Mouse (Mus musculus) erythroblast, embryonic 14.5 days (primary cell): ENCODE results near the gene Pde6g.

Experiments used
- GATA1 ChIP-seq: IDR thresholded peaks from 2 replicates; pipeline ENCODE4 v1.6.1; 2012; ENCODE audit warnings: low read length, inconsistent platforms, mixed read lengths
- TAL1 ChIP-seq: IDR thresholded peaks from 3 replicates; pipeline ENCODE4 v1.6.1; 2012; ENCODE audit warnings: low read length, inconsistent platforms, mixed read lengths

DNA sequence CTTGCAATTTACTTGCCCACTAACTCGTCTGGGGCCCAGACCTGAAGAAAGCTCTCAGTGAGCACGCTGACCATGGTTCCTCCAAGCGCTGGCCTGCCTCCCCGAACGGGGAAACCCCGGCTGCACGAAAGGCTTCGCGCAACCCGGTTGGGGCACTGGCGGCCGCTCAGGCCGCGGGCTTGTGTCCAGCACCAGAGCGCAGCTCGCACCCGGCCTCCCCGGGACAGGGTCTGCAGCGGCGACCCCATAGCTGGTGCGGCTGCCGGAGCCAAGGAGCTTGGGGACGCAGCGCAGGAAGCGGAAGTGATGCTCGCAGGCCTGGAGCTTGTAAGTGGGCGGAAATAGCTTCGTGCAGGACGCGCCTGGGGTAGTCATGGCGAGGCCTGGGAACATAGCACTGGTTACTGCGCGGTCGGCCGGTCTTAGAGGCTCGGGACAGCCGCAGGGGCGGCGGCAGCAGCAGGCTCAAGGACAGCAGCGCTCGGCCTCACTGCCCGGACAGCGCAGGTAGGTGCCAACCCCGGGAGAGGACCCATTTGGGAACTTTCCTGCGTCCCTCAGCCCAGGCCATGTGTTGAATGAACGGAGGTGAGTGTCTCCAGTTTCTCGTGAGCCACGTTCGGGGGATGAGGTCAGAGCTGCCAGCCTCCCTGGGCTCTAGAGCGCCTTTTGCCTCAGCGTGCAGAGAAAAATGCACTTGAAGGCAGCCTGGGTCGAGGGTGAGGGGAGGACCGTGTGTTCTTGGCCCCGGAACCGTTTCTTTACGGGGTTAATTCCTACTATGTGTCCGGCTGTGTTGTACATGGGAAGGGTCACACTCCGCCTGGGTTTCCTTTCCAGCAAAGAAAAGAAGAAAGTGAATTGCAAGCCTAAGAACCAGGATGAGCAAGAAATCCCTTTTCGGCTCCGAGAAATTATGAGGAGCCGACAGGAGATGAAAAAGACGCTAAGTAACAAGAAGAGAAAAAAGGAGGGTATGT lies 4.8 kb upstream of the Pde6g start, which contains the start of the genes Oxld1 and Ccdc137:
- TF ChIP-seq TAL1: no peak
- TF ChIP-seq GATA1: no peak
